Mouse (Mus musculus): ENCODE data around the gene Treh. TPM values are rescaled to one million over a fixed set of nuclear protein-coding genes. Genes with fewer than 3 reads are reported as not detected.

The Treh gene
- polyA plus RNA-seq, 1 experiment from 2014 or later: not detected

GRCm38 (mm10) chr9:44686638-44687037 lies 13.6 kb downstream of the Treh start:
- Histone ChIP-seq H3K4me2 (ENCODE audit: low read depth, low read length) (no peak overlapping the region), H3K9me3 (ENCODE audit: control insufficient read depth, low read length) (no peaks in the 10 kb centered on the region), H3K27me3 (ENCODE audit: control insufficient read depth, insufficient read depth, low read length) (no peaks in the 10 kb centered on the region), H3K4me1 (ENCODE audit: control insufficient read depth, insufficient read depth, low read length) (peaks cover 16% of the 10 kb centered on the region), H3K36me3 (ENCODE audit: control insufficient read depth, insufficient read depth, low read length) (peaks cover 23% of the 10 kb centered on the region), H3K27ac (ENCODE audit: low read depth, low read length) (no peak overlapping the region), H3K9ac (replicated peaks; ENCODE audit: low read depth, low read length) (no peak overlapping the region), H3K4me3 (ENCODE audit: low read depth, low read length) (no peak overlapping the region)
- WGBS: 29% methylated on average over 5 of the region's 5 CpGs
- ATAC-seq (ENCODE audit: low read depth): peak; percentile 65

GRCm38 (mm10) chr9:44688013-44688412 lies 15.0 kb downstream of the Treh start:
- Histone ChIP-seq H3K27me3 (ENCODE audit: control insufficient read depth, insufficient read depth, low read length) (no peaks in the 10 kb centered on the region), H3K36me3 (ENCODE audit: control insufficient read depth, insufficient read depth, low read length) (peaks cover 32% of the 10 kb centered on the region), H3K9ac (replicated peaks; ENCODE audit: low read depth, low read length) (no peak overlapping the region), H3K4me1 (ENCODE audit: control insufficient read depth, insufficient read depth, low read length) (peaks cover 16% of the 10 kb centered on the region), H3K27ac (ENCODE audit: low read depth, low read length) (no peak overlapping the region), H3K9me3 (ENCODE audit: control insufficient read depth, low read length) (no peaks in the 10 kb centered on the region), H3K4me2 (ENCODE audit: low read depth, low read length) (no peak overlapping the region), H3K4me3 (ENCODE audit: low read depth, low read length) (no peak overlapping the region)
- no peak for ATAC-seq (ENCODE audit: low read depth)
- 58% methylated on average over 9 of the region's 9 CpGs for WGBS

DNA sequence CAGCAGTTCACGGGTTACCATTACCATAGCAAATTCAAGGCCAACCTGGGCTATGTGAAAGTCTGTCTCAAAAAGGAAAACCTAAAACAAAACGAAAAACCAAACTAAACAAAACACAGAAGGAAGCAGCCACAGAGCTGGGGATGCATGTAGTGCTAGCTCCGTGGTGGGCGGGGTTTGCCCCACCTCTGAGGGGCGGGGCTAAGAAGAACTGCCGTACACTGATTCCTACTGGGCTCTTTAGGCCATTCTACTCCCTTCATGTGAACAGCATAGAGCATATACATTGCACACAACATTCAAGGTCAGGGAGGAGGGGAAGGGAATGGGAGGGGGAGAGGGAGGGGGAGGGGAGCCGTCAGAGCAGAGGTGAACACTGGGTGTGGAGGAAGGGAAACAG lies 17.6 kb downstream of the Treh start:
- no peak overlapping the region for H3K27ac ChIP-seq (ENCODE audit: low read depth, low read length)
- H3K27me3 ChIP-seq (ENCODE audit: control insufficient read depth, insufficient read depth, low read length): no peaks in the 10 kb centered on the region
- H3K9ac ChIP-seq (replicated peaks; ENCODE audit: low read depth, low read length): no peak overlapping the region
- H3K36me3 ChIP-seq (ENCODE audit: control insufficient read depth, insufficient read depth, low read length): peaks cover 52% of the 10 kb centered on the region
- H3K9me3 ChIP-seq (ENCODE audit: control insufficient read depth, low read length): no peaks in the 10 kb centered on the region
- WGBS: 55% methylated on average over 7 of the region's 7 CpGs
- H3K4me2 ChIP-seq (ENCODE audit: low read depth, low read length): no peak overlapping the region
- H3K4me3 ChIP-seq (ENCODE audit: low read depth, low read length): no peak overlapping the region
- H3K4me1 ChIP-seq (ENCODE audit: control insufficient read depth, insufficient read depth, low read length): peaks cover 13% of the 10 kb centered on the region
- ATAC-seq (ENCODE audit: low read depth): no peak; the same call in 1 of the 2 replicates

DNA sequence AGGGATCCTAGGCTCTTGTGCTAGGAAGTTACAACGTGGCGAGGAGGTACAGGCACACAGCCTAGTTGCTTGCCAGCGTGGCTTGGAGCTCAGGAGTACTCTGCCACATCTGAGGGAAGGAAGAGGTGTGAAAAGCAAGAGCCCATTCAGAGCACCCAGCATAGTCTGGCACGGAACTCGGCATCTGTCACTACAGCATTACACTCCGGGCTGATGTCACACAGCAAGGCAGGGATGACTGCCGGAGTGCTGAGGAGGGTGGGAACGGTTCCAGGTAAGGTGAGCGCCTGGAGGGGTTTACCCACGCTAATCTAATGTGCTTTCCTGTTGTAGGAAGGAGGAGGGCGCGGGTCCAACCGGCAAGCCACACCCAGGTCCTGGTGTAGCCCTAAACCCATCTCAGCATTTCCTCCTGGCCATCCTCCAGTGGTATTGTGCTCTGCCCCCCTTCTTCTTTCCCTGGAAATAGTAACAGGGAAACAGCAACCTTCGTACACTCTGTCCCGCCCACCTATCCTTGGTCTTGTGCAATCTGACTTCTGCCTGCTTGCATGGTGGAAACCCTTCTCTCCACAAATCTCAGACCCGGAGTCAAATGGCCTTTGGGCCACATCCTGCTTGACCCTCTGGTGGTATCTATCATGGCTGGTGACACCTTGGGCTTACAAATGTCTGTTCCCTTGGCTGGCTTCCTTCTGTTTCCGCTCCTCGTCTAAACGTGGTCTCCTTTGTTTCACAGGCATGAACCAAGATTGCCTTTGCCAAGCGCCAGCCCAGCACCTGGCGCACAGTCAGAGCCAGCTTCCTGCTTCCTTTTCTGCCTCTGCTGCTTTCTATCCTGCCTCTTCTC lies 18.9 kb downstream of the Treh start:
- no peaks in the 10 kb centered on the region for H3K9me3 ChIP-seq (ENCODE audit: control insufficient read depth, low read length)
- H3K4me1 ChIP-seq (ENCODE audit: control insufficient read depth, insufficient read depth, low read length): peaks cover 1% of the 10 kb centered on the region; the same call in 1 of the 2 replicates
- H3K9ac ChIP-seq (replicated peaks; ENCODE audit: low read depth, low read length): no peak overlapping the region
- 0 out of 2 replicates have a peak overlapping the region, but pooled peaks have one; percentile 7 for H3K27ac ChIP-seq (ENCODE audit: low read depth, low read length)
- H3K4me3 ChIP-seq (ENCODE audit: low read depth, low read length): no peak overlapping the region
- peaks cover 63% of the 10 kb centered on the region for H3K36me3 ChIP-seq (ENCODE audit: control insufficient read depth, insufficient read depth, low read length)
- 82% methylated on average over 21 of the region's 21 CpGs for WGBS
- H3K4me2 ChIP-seq (ENCODE audit: low read depth, low read length): no peak overlapping the region
- no peaks in the 10 kb centered on the region for H3K27me3 ChIP-seq (ENCODE audit: control insufficient read depth, insufficient read depth, low read length)
- ATAC-seq (ENCODE audit: low read depth): no peak

- H3K36me3 ChIP-seq (ENCODE audit: control insufficient read depth, insufficient read depth, low read length): peaks cover 67% of the 10 kb centered on the region
- no peak for ATAC-seq (ENCODE audit: low read depth)
- 85% methylated on average over 11 of the region's 11 CpGs for whole genome bisulfite sequencing
Observed at GRCm38 (mm10) chr9:44693071-44693470, 20.0 kb downstream of the Treh start.

GRCm38 (mm10) chr9:44697866-44698265 lies 24.8 kb downstream of the Treh start:
- Histone ChIP-seq H3K9me3 (ENCODE audit: control insufficient read depth, low read length) (no peaks in the 10 kb centered on the region), H3K4me1 (ENCODE audit: control insufficient read depth, insufficient read depth, low read length) (no peaks in the 10 kb centered on the region)

More at GRCm38 (mm10) chr9:44693071-44693470, 20.0 kb downstream of the Treh start:
- no peak overlapping the region for H3K9ac ChIP-seq (replicated peaks; ENCODE audit: low read depth, low read length)
- no peaks in the 10 kb centered on the region for H3K4me1 ChIP-seq (ENCODE audit: control insufficient read depth, insufficient read depth, low read length)
- no peak overlapping the region for H3K27ac ChIP-seq (ENCODE audit: low read depth, low read length)
- no peaks in the 10 kb centered on the region for H3K27me3 ChIP-seq (ENCODE audit: control insufficient read depth, insufficient read depth, low read length)
- H3K9me3 ChIP-seq (ENCODE audit: control insufficient read depth, low read length): no peaks in the 10 kb centered on the region
- H3K4me2 ChIP-seq (ENCODE audit: low read depth, low read length): no peak overlapping the region
- H3K4me3 ChIP-seq (ENCODE audit: low read depth, low read length): no peak overlapping the region

DNA sequence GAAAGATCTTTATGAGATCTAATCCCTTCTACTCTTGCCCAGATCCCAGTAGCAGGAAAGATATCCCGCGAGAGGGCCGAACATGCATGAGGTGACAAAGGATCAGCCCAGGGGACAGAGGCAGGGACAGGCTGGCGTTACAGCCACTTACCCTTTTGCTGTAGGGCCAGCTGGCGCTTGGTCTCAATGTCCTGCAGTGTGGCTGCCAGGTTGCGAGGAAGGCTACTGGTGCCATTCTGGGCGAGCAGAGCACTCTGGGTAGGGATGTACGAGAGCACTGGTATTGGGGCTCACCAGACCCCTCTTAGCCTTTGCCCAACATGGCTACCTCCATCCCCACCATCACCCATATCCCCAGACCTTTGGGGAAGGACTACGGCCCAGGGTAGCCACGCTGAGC lies 26.2 kb downstream of the Treh start:
- Histone ChIP-seq H3K27me3 (ENCODE audit: control insufficient read depth, insufficient read depth, low read length) (no peaks in the 10 kb centered on the region), H3K4me2 (ENCODE audit: low read depth, low read length) (no peak overlapping the region), H3K36me3 (ENCODE audit: control insufficient read depth, insufficient read depth, low read length) (peaks cover 76% of the 10 kb centered on the region), H3K9ac (replicated peaks; ENCODE audit: low read depth, low read length) (no peak overlapping the region), H3K4me3 (ENCODE audit: low read depth, low read length) (no peak overlapping the region), H3K9me3 (ENCODE audit: control insufficient read depth, low read length) (no peaks in the 10 kb centered on the region), H3K27ac (ENCODE audit: low read depth, low read length) (no peak overlapping the region), H3K4me1 (ENCODE audit: control insufficient read depth, insufficient read depth, low read length) (no peaks in the 10 kb centered on the region)
- no peak for ATAC-seq (ENCODE audit: low read depth)
- 80% methylated on average over 10 of the region's 10 CpGs for WGBS

More at GRCm38 (mm10) chr9:44697866-44698265, 24.8 kb downstream of the Treh start:
- no peak for ATAC-seq (ENCODE audit: low read depth)
- Histone ChIP-seq H3K27me3 (ENCODE audit: control insufficient read depth, insufficient read depth, low read length) (no peaks in the 10 kb centered on the region), H3K4me2 (ENCODE audit: low read depth, low read length) (no peak overlapping the region), H3K9ac (replicated peaks; ENCODE audit: low read depth, low read length) (no peak overlapping the region), H3K4me3 (ENCODE audit: low read depth, low read length) (no peak overlapping the region), H3K27ac (ENCODE audit: low read depth, low read length) (no peak overlapping the region), H3K36me3 (ENCODE audit: control insufficient read depth, insufficient read depth, low read length) (peaks cover 75% of the 10 kb centered on the region)
- 92% methylated on average over 16 of the region's 16 CpGs for WGBS

GRCm38 (mm10) chr9:44699730-44700129 lies 26.7 kb downstream of the Treh start:
- no peak for ATAC-seq (ENCODE audit: low read depth)
- no peak overlapping the region for H3K4me2 ChIP-seq (ENCODE audit: low read depth, low read length)
- H3K4me1 ChIP-seq (ENCODE audit: control insufficient read depth, insufficient read depth, low read length): no peaks in the 10 kb centered on the region
- 81% methylated on average over 5 of the region's 5 CpGs for WGBS
- peaks cover 71% of the 10 kb centered on the region for H3K36me3 ChIP-seq (ENCODE audit: control insufficient read depth, insufficient read depth, low read length)
- H3K27me3 ChIP-seq (ENCODE audit: control insufficient read depth, insufficient read depth, low read length): no peaks in the 10 kb centered on the region
- H3K9me3 ChIP-seq (ENCODE audit: control insufficient read depth, low read length): no peaks in the 10 kb centered on the region
- H3K4me3 ChIP-seq (ENCODE audit: low read depth, low read length): no peak overlapping the region
- H3K27ac ChIP-seq (ENCODE audit: low read depth, low read length): no peak overlapping the region
- H3K9ac ChIP-seq (replicated peaks; ENCODE audit: low read depth, low read length): no peak overlapping the region

- WGBS: 20% methylated on average over 28 of the region's 28 CpGs
- Histone ChIP-seq H3K9ac (replicated peaks; ENCODE audit: low read depth, low read length) (0 out of 2 replicates have a peak overlapping the region, but pooled peaks have one; percentile 5), H3K27me3 (ENCODE audit: control insufficient read depth, insufficient read depth, low read length) (no peaks in the 10 kb centered on the region), H3K4me1 (ENCODE audit: control insufficient read depth, insufficient read depth, low read length) (peaks cover 13% of the 10 kb centered on the region), H3K9me3 (ENCODE audit: control insufficient read depth, low read length) (no peaks in the 10 kb centered on the region), H3K4me2 (ENCODE audit: low read depth, low read length) (peak overlapping the region; percentile 39), H3K4me3 (ENCODE audit: low read depth, low read length) (peak overlapping the region; percentile 13; the same call in 1 of the 2 replicates), H3K36me3 (ENCODE audit: control insufficient read depth, insufficient read depth, low read length) (peaks cover 50% of the 10 kb centered on the region), H3K27ac (ENCODE audit: low read depth, low read length) (no peak overlapping the region)
- ATAC-seq (ENCODE audit: low read depth): no peak; the same call in 1 of the 2 replicates
Observed at GRCm38 (mm10) chr9:44707749-44708428, 34.9 kb downstream of the Treh start.
